Comparison of ENCODE assay signal across 22 mouse cellular contexts in genomic region chr1:185648128-185648527, GRCm38 (mm10).
"Had no signal": no experiment of that assay in that cellular context is flagged by ENCODE, and none has a peak within 500 bp of the region (broad histone marks: within the 10 kb centered on the region; RNA-seq: fewer than 3 reads in every experiment).

No protein-coding gene starts in this region.

- H3K36me3 ChIP-seq: limb, embryonic 12.5 days; limb, embryonic 15.5 days; midbrain, embryonic 12.5 days; midbrain, embryonic 15.5 days; neural tube, embryonic 12.5 days; neural tube, embryonic 15.5 days had no signal

- H3K4me1 ChIP-seq: limb, embryonic 12.5 days; midbrain, embryonic 12.5 days; midbrain, embryonic 15.5 days; neural tube, embryonic 12.5 days; neural tube, embryonic 15.5 days had no signal

- H3K27ac ChIP-seq: kidney, postnatal 0 days; left cerebral cortex, adult 2 months; limb, embryonic 12.5 days; limb, embryonic 15.5 days; liver, embryonic 14.5 days; macrophage; midbrain, embryonic 12.5 days; midbrain, embryonic 15.5 days; neural tube, embryonic 12.5 days; neural tube, embryonic 15.5 days; stomach, postnatal 0 days had no signal

- DNase-seq: kidney, postnatal 25 days; layer of hippocampus, postnatal 36 days; left cerebral cortex, postnatal 4 days; liver, postnatal 0 days; right cerebral cortex, adult 18-20 months; right cerebral cortex, postnatal 14 days; right cerebral cortex, postnatal 4 days; thymus, adult 2 months; thymus, postnatal 14 days; thymus, postnatal 4 days had no signal

- H3K4me3 ChIP-seq: left cerebral cortex, adult 2 months; limb, embryonic 12.5 days; limb, embryonic 15.5 days; midbrain, embryonic 12.5 days; midbrain, embryonic 15.5 days; neural tube, embryonic 12.5 days; neural tube, embryonic 15.5 days had no signal

- H3K27me3 ChIP-seq: limb, embryonic 12.5 days; limb, embryonic 15.5 days; midbrain, embryonic 12.5 days; midbrain, embryonic 15.5 days; neural tube, embryonic 12.5 days; neural tube, embryonic 15.5 days had no signal

- ATAC-seq: liver, postnatal 0 days; midbrain, embryonic 15.5 days had no signal

- H3K4me2 ChIP-seq: limb, embryonic 12.5 days; limb, embryonic 15.5 days; liver, embryonic 11.5 days; midbrain, embryonic 12.5 days; midbrain, embryonic 15.5 days; neural tube, embryonic 12.5 days; neural tube, embryonic 15.5 days had no signal

- H3K9me3 ChIP-seq: limb, embryonic 12.5 days; limb, embryonic 15.5 days; midbrain, embryonic 12.5 days; midbrain, embryonic 15.5 days; neural tube, embryonic 12.5 days; neural tube, embryonic 15.5 days had no signal

- H3K9ac ChIP-seq: limb, embryonic 12.5 days; limb, embryonic 15.5 days; liver, embryonic 14.5 days; liver, postnatal 0 days; midbrain, embryonic 12.5 days; midbrain, embryonic 15.5 days; neural tube, embryonic 12.5 days; neural tube, embryonic 15.5 days had no signal
